Mouse (Mus musculus): Measurements from ENCODE around the gene Cep152. TPM values are rescaled to one million over a fixed set of nuclear protein-coding genes. Genes with fewer than 3 reads are reported as not detected.
A peak's percentile ranks its signal among the peaks of the same experiment; 100 is the strongest.

The Cep152 gene
- 3.1 TPM in 2 replicates for polyA plus RNA-seq (2015; fragmentation: Nextera tagmentation; extraction: Ambion mirVana)

GRCm38 (mm10) chr2:125624837-125625351, at the start of gene Cep152:
Cep152 (minus strand) TSS chr2:125625113.
- Histone ChIP-seq H3K36me3 (no peaks in the 10 kb centered on the region), H3K27me3 (no peaks in the 10 kb centered on the region), H3K27ac (replicated peaks) (peak within 1 kb of the TSS; percentile 55; the same call in 1 of the 2 replicates), H3K4me1 (replicated peaks) (peaks cover 24% of the 10 kb centered on the region), H3K9ac (peak within 1 kb of the TSS; percentile 72), H3K4me3 (peak within 1 kb of the TSS; percentile 95), H3K4me2 (peak within 1 kb of the TSS; percentile 75), H3K9me3 (no peaks in the 10 kb centered on the region)
- ATAC-seq (ENCODE audit: low FRiP score, low read depth) = peak; percentile 99
- 0% methylated on average over 50 of the region's 50 CpGs for WGBS

GRCm38 (mm10) chr2:125672957-125673631, 48.2 kb upstream of the Cep152 start, which contains the start of gene Eid1:
Eid1 (plus strand) TSS chr2:125673095.
- under 1% methylated on average over 62 of the region's 79 CpGs for WGBS
- Histone ChIP-seq H3K9me3 (no peaks in the 10 kb centered on the region), H3K9ac (peak within 1 kb of the TSS; percentile 91), H3K27ac (replicated peaks) (peak within 1 kb of the TSS; percentile 99), H3K27me3 (no peaks in the 10 kb centered on the region), H3K4me3 (peak within 1 kb of the TSS; percentile 91), H3K4me1 (replicated peaks) (peaks cover 11% of the 10 kb centered on the region), H3K4me2 (peak within 1 kb of the TSS; percentile 75), H3K36me3 (no peaks in the 10 kb centered on the region)
- ATAC-seq (ENCODE audit: low FRiP score, low read depth) = peak; percentile 96

- 10% methylated on average over 18 of the region's 20 CpGs for WGBS
- peak overlapping the region; percentile 44 for H3K9ac ChIP-seq
- no peaks in the 10 kb centered on the region for H3K27me3 ChIP-seq
- peak overlapping the region; percentile 91 for H3K4me3 ChIP-seq
- H3K36me3 ChIP-seq = no peaks in the 10 kb centered on the region
- no peaks in the 10 kb centered on the region for H3K9me3 ChIP-seq
- peak overlapping the region; percentile 99 for H3K27ac ChIP-seq (replicated peaks)
- peak overlapping the region; percentile 75 for H3K4me2 ChIP-seq
- ATAC-seq (ENCODE audit: low FRiP score, low read depth) = no peak
- peaks cover 11% of the 10 kb centered on the region for H3K4me1 ChIP-seq (replicated peaks)
Observed at GRCm38 (mm10) chr2:125672568-125672956, 47.6 kb upstream of the Cep152 start.

GRCm38 (mm10) chr2:125670846-125671245, 45.9 kb upstream of the Cep152 start:
- H3K4me3 ChIP-seq = no peak overlapping the region
- WGBS = 62% methylated on average over 1 of the region's 1 CpGs
- no peaks in the 10 kb centered on the region for H3K9me3 ChIP-seq
- H3K4me1 ChIP-seq (replicated peaks) = peaks cover 11% of the 10 kb centered on the region
- no peak overlapping the region for H3K27ac ChIP-seq (replicated peaks)
- ATAC-seq (ENCODE audit: low FRiP score, low read depth) = no peak
- no peak overlapping the region for H3K4me2 ChIP-seq
- H3K9ac ChIP-seq = no peak overlapping the region
- H3K36me3 ChIP-seq = no peaks in the 10 kb centered on the region
- H3K27me3 ChIP-seq = no peaks in the 10 kb centered on the region

- no peak for ATAC-seq (ENCODE audit: low FRiP score, low read depth)
- Histone ChIP-seq H3K36me3 (no peaks in the 10 kb centered on the region), H3K27me3 (no peaks in the 10 kb centered on the region), H3K4me3 (no peak overlapping the region), H3K9ac (no peak overlapping the region), H3K9me3 (no peaks in the 10 kb centered on the region), H3K4me2 (no peak overlapping the region), H3K27ac (replicated peaks) (no peak overlapping the region), H3K4me1 (replicated peaks) (no peaks in the 10 kb centered on the region; the same call in 1 of the 2 replicates)
- 86% methylated on average over 7 of the region's 7 CpGs for WGBS
Observed at GRCm38 (mm10) chr2:125667721-125668120, 42.8 kb upstream of the Cep152 start.

GRCm38 (mm10) chr2:125667184-125667583, 42.3 kb upstream of the Cep152 start:
- Histone ChIP-seq H3K27ac (replicated peaks) (no peak overlapping the region), H3K4me3 (no peak overlapping the region), H3K4me1 (replicated peaks) (no peaks in the 10 kb centered on the region), H3K9me3 (no peaks in the 10 kb centered on the region), H3K4me2 (no peak overlapping the region), H3K27me3 (no peaks in the 10 kb centered on the region), H3K9ac (no peak overlapping the region), H3K36me3 (no peaks in the 10 kb centered on the region)
- no peak for ATAC-seq (ENCODE audit: low FRiP score, low read depth)
- 72% methylated on average over 5 of the region's 5 CpGs for WGBS

GRCm38 (mm10) chr2:125666668-125667067, 41.8 kb upstream of the Cep152 start:
- Histone ChIP-seq H3K27me3 (no peaks in the 10 kb centered on the region), H3K4me3 (no peak overlapping the region), H3K9me3 (no peaks in the 10 kb centered on the region), H3K36me3 (no peaks in the 10 kb centered on the region), H3K27ac (replicated peaks) (no peak overlapping the region), H3K4me2 (no peak overlapping the region), H3K4me1 (replicated peaks) (no peaks in the 10 kb centered on the region), H3K9ac (no peak overlapping the region)
- 82% methylated on average over 4 of the region's 4 CpGs for WGBS
- no peak for ATAC-seq (ENCODE audit: low FRiP score, low read depth)

GRCm38 (mm10) chr2:125665909-125666308, 41.0 kb upstream of the Cep152 start:
- no peak for ATAC-seq (ENCODE audit: low FRiP score, low read depth)
- H3K9me3 ChIP-seq = no peaks in the 10 kb centered on the region
- H3K4me2 ChIP-seq = no peak overlapping the region
- H3K9ac ChIP-seq = no peak overlapping the region
- H3K4me1 ChIP-seq (replicated peaks) = peaks cover 1% of the 10 kb centered on the region; the same call in 1 of the 2 replicates
- H3K27ac ChIP-seq (replicated peaks) = no peak overlapping the region
- no peaks in the 10 kb centered on the region for H3K27me3 ChIP-seq
- 94% methylated on average over 4 of the region's 4 CpGs for WGBS
- no peaks in the 10 kb centered on the region for H3K36me3 ChIP-seq
- no peak overlapping the region for H3K4me3 ChIP-seq

GRCm38 (mm10) chr2:125665213-125665612, 40.3 kb upstream of the Cep152 start:
- Histone ChIP-seq H3K4me3 (no peak overlapping the region), H3K27me3 (no peaks in the 10 kb centered on the region), H3K36me3 (no peaks in the 10 kb centered on the region), H3K4me2 (no peak overlapping the region), H3K4me1 (replicated peaks) (peaks cover 8% of the 10 kb centered on the region), H3K9ac (no peak overlapping the region), H3K9me3 (no peaks in the 10 kb centered on the region), H3K27ac (replicated peaks) (no peak overlapping the region)
- 88% methylated on average over 5 of the region's 5 CpGs for WGBS
- no peak for ATAC-seq (ENCODE audit: low FRiP score, low read depth)

- WGBS = 87% methylated on average over 3 of the region's 3 CpGs
- H3K36me3 ChIP-seq = no peaks in the 10 kb centered on the region
- H3K4me1 ChIP-seq (replicated peaks) = peaks cover 10% of the 10 kb centered on the region
- H3K27me3 ChIP-seq = no peaks in the 10 kb centered on the region
- H3K9ac ChIP-seq = no peak overlapping the region
- no peak overlapping the region for H3K4me2 ChIP-seq
- H3K9me3 ChIP-seq = no peaks in the 10 kb centered on the region
- no peak overlapping the region for H3K27ac ChIP-seq (replicated peaks)
- ATAC-seq (ENCODE audit: low FRiP score, low read depth) = no peak
- H3K4me3 ChIP-seq = no peak overlapping the region
Observed at GRCm38 (mm10) chr2:125662517-125662916, 37.6 kb upstream of the Cep152 start.

GRCm38 (mm10) chr2:125661156-125661555, 36.2 kb upstream of the Cep152 start:
- Histone ChIP-seq H3K4me1 (replicated peaks) (peaks cover 10% of the 10 kb centered on the region), H3K4me3 (no peak overlapping the region), H3K9me3 (no peaks in the 10 kb centered on the region), H3K4me2 (peak overlapping the region; percentile 51), H3K36me3 (no peaks in the 10 kb centered on the region), H3K9ac (no peak overlapping the region), H3K27ac (replicated peaks) (no peak overlapping the region), H3K27me3 (no peaks in the 10 kb centered on the region)
- no peak for ATAC-seq (ENCODE audit: low FRiP score, low read depth)
- WGBS = 68% methylated on average over 4 of the region's 4 CpGs

GRCm38 (mm10) chr2:125660537-125661130, 35.7 kb upstream of the Cep152 start:
- Histone ChIP-seq H3K4me1 (replicated peaks) (peaks cover 10% of the 10 kb centered on the region), H3K4me2 (peak overlapping the region; percentile 51), H3K4me3 (peak overlapping the region; percentile 21), H3K36me3 (no peaks in the 10 kb centered on the region), H3K9me3 (no peaks in the 10 kb centered on the region), H3K27ac (replicated peaks) (0 out of 2 replicates have a peak overlapping the region, but pooled peaks have one; percentile 35), H3K9ac (peak overlapping the region; percentile 8; the same call in 1 of the 2 replicates), H3K27me3 (no peaks in the 10 kb centered on the region)
- 45% methylated on average over 20 of the region's 20 CpGs for WGBS
- peak; percentile 49 for ATAC-seq (ENCODE audit: low FRiP score, low read depth)
